Mouse (Mus musculus): ENCODE data around the gene Lrrc61. TPM values are rescaled to one million over a fixed set of nuclear protein-coding genes. Genes with fewer than 3 reads are reported as not detected.

Gene Lrrc61
- polyA plus RNA-seq, 1 experiment from 2014 or later = 0.81 TPM

- Histone ChIP-seq H3K27ac (no peak overlapping the region), H3K4me2 (no peak overlapping the region), H3K36me3 (no peaks in the 10 kb centered on the region), H3K4me1 (replicated peaks) (no peaks in the 10 kb centered on the region; the same call in 1 of the 2 replicates), H3K9me3 (replicated peaks) (no peaks in the 10 kb centered on the region), H3K9ac (no peak overlapping the region), H3K27me3 (no peaks in the 10 kb centered on the region), H3K4me3 (replicated peaks) (no peak overlapping the region)
- ATAC-seq (ENCODE audit: low read depth) (no peak), DNase-seq (no peak)
- 27% methylated on average over 4 of the region's 4 CpGs for WGBS (ENCODE audit: insufficient replicate concordance)
Observed at GRCm38 (mm10) chr6:48536091-48536490, 18.5 kb upstream of the Lrrc61 start.

GRCm38 (mm10) chr6:48537105-48537954 is 17.3 kb upstream of the Lrrc61 start, which contains the start of gene Atp6v0e2:
Gene Atp6v0e2 (plus strand): TSS chr6:48537615.
- H3K9ac ChIP-seq = no peak within 1 kb of the TSS
- 13% methylated on average over 38 of the region's 38 CpGs for WGBS (ENCODE audit: insufficient replicate concordance)

GRCm38 (mm10) chr6:48538841-48539737 is 15.5 kb upstream of the Lrrc61 start:
- DNase-seq = peak; percentile 35
- Histone ChIP-seq H3K4me3 (replicated peaks) (no peak overlapping the region), H3K27ac (no peak overlapping the region), H3K4me1 (replicated peaks) (no peaks in the 10 kb centered on the region; the same call in 1 of the 2 replicates), H3K36me3 (no peaks in the 10 kb centered on the region), H3K9ac (no peak overlapping the region), H3K4me2 (no peak overlapping the region), H3K27me3 (no peaks in the 10 kb centered on the region), H3K9me3 (replicated peaks) (no peaks in the 10 kb centered on the region)
- ATAC-seq (ENCODE audit: low read depth) = no peak
- 46% methylated on average over 5 of the region's 5 CpGs for WGBS (ENCODE audit: insufficient replicate concordance)

More at GRCm38 (mm10) chr6:48537105-48537954, 17.3 kb upstream of the Lrrc61 start, which contains the start of gene Atp6v0e2:
- Histone ChIP-seq H3K9me3 (replicated peaks) (no peaks in the 10 kb centered on the region), H3K4me1 (replicated peaks) (no peaks in the 10 kb centered on the region; the same call in 1 of the 2 replicates), H3K27ac (no peak within 1 kb of the TSS), H3K4me3 (replicated peaks) (peak within 1 kb of the TSS; percentile 35), H3K27me3 (no peaks in the 10 kb centered on the region), H3K36me3 (no peaks in the 10 kb centered on the region), H3K4me2 (peak within 1 kb of the TSS; percentile 46)
- no peak for ATAC-seq (ENCODE audit: low read depth)
- no peak for DNase-seq

- no peak for DNase-seq
- Histone ChIP-seq H3K27ac (no peak overlapping the region), H3K9me3 (replicated peaks) (no peaks in the 10 kb centered on the region), H3K27me3 (no peaks in the 10 kb centered on the region), H3K9ac (no peak overlapping the region), H3K4me3 (replicated peaks) (no peak overlapping the region), H3K4me2 (no peak overlapping the region), H3K4me1 (replicated peaks) (no peaks in the 10 kb centered on the region; the same call in 1 of the 2 replicates), H3K36me3 (no peaks in the 10 kb centered on the region)
- WGBS (ENCODE audit: insufficient replicate concordance) = 57% methylated on average over 5 of the region's 5 CpGs
- ATAC-seq (ENCODE audit: low read depth) = no peak
Observed at GRCm38 (mm10) chr6:48539860-48540259, 14.7 kb upstream of the Lrrc61 start.

- no peak overlapping the region for H3K4me2 ChIP-seq
- no peaks in the 10 kb centered on the region; the same call in 1 of the 2 replicates for H3K4me1 ChIP-seq (replicated peaks)
- no peaks in the 10 kb centered on the region for H3K36me3 ChIP-seq
- H3K27ac ChIP-seq = no peak overlapping the region
- no peak for ATAC-seq (ENCODE audit: low read depth)
- 53% methylated on average over 3 of the region's 3 CpGs for WGBS (ENCODE audit: insufficient replicate concordance)
- no peaks in the 10 kb centered on the region for H3K9me3 ChIP-seq (replicated peaks)
- no peak for DNase-seq
- no peak overlapping the region for H3K4me3 ChIP-seq (replicated peaks)
- H3K27me3 ChIP-seq = no peaks in the 10 kb centered on the region
- H3K9ac ChIP-seq = no peak overlapping the region
Observed at GRCm38 (mm10) chr6:48540721-48541120, 13.9 kb upstream of the Lrrc61 start.

- 33% methylated on average over 7 of the region's 7 CpGs for WGBS (ENCODE audit: insufficient replicate concordance)
- no peak for ATAC-seq (ENCODE audit: low read depth)
- H3K27me3 ChIP-seq = no peaks in the 10 kb centered on the region
- H3K9me3 ChIP-seq (replicated peaks) = no peaks in the 10 kb centered on the region
- no peak overlapping the region for H3K4me2 ChIP-seq
- no peak for DNase-seq
- H3K36me3 ChIP-seq = no peaks in the 10 kb centered on the region
- H3K4me3 ChIP-seq (replicated peaks) = no peak overlapping the region
- H3K27ac ChIP-seq = no peak overlapping the region
- peaks cover 3% of the 10 kb centered on the region; the same call in 1 of the 2 replicates for H3K4me1 ChIP-seq (replicated peaks)
- H3K9ac ChIP-seq = no peak overlapping the region
Observed at GRCm38 (mm10) chr6:48541560-48542450, 12.8 kb upstream of the Lrrc61 start.

GRCm38 (mm10) chr6:48542631-48543030 is 12.0 kb upstream of the Lrrc61 start:
- ATAC-seq (ENCODE audit: low read depth) (no peak), DNase-seq (no peak)
- Histone ChIP-seq H3K27me3 (no peaks in the 10 kb centered on the region), H3K9ac (no peak overlapping the region), H3K27ac (no peak overlapping the region), H3K4me3 (replicated peaks) (no peak overlapping the region), H3K4me1 (replicated peaks) (0 out of 2 replicates have a peak, but pooled peaks cover 3% of the 10 kb centered on the region), H3K36me3 (no peaks in the 10 kb centered on the region), H3K4me2 (no peak overlapping the region), H3K9me3 (replicated peaks) (no peaks in the 10 kb centered on the region)
- WGBS (ENCODE audit: insufficient replicate concordance) = 61% methylated on average over 3 of the region's 3 CpGs

GRCm38 (mm10) chr6:48545251-48545650 is 9.3 kb upstream of the Lrrc61 start:
- ATAC-seq (ENCODE audit: low read depth) (no peak), DNase-seq (no peak)
- H3K27me3 ChIP-seq = no peaks in the 10 kb centered on the region
- no peak overlapping the region for H3K9ac ChIP-seq
- H3K4me3 ChIP-seq (replicated peaks) = no peak overlapping the region
- H3K27ac ChIP-seq = no peak overlapping the region
- H3K9me3 ChIP-seq (replicated peaks) = no peaks in the 10 kb centered on the region
- H3K4me2 ChIP-seq = no peak overlapping the region
- no peaks in the 10 kb centered on the region for H3K36me3 ChIP-seq
- H3K4me1 ChIP-seq (replicated peaks) = 0 out of 2 replicates have a peak, but pooled peaks cover 3% of the 10 kb centered on the region
- 58% methylated on average over 5 of the region's 5 CpGs for WGBS (ENCODE audit: insufficient replicate concordance)

- Histone ChIP-seq H3K9me3 (replicated peaks) (no peaks in the 10 kb centered on the region), H3K9ac (no peak overlapping the region), H3K4me3 (replicated peaks) (no peak overlapping the region), H3K36me3 (no peaks in the 10 kb centered on the region), H3K4me1 (replicated peaks) (0 out of 2 replicates have a peak, but pooled peaks cover 3% of the 10 kb centered on the region), H3K27me3 (no peaks in the 10 kb centered on the region), H3K27ac (no peak overlapping the region), H3K4me2 (no peak overlapping the region)
- no peak for DNase-seq
- no peak for ATAC-seq (ENCODE audit: low read depth)
- WGBS (ENCODE audit: insufficient replicate concordance) = 33% methylated on average over 1 of the region's 1 CpGs
Observed at GRCm38 (mm10) chr6:48546271-48546670, 8.3 kb upstream of the Lrrc61 start.

GRCm38 (mm10) chr6:48546858-48547257 is 7.7 kb upstream of the Lrrc61 start:
- WGBS (ENCODE audit: insufficient replicate concordance) = 53% methylated on average over 4 of the region's 4 CpGs
- Histone ChIP-seq H3K4me2 (no peak overlapping the region), H3K9me3 (replicated peaks) (no peaks in the 10 kb centered on the region), H3K27me3 (no peaks in the 10 kb centered on the region), H3K4me1 (replicated peaks) (0 out of 2 replicates have a peak, but pooled peaks cover 3% of the 10 kb centered on the region), H3K4me3 (replicated peaks) (no peak overlapping the region), H3K9ac (no peak overlapping the region), H3K36me3 (no peaks in the 10 kb centered on the region), H3K27ac (no peak overlapping the region)
- no peak for DNase-seq
- no peak for ATAC-seq (ENCODE audit: low read depth)

All from liver, embryonic 13.5 days (tissue).